Mouse (Mus musculus) MEL (cell line): Measurements from ENCODE around the gene Garem2. TPM values are rescaled to one million over a fixed set of nuclear protein-coding genes. Genes with fewer than 3 reads are reported as not detected.

Experiments
- DNase-seq: peaks from one replicate; pipeline ENCODE4 v3.0.0; 2011; ENCODE audit warnings: low read depth, low spot score
- H3K27ac ChIP-seq: 2 replicates; pipeline ENCODE4 v1.5.1; 2012; ENCODE audit warnings: low read depth, mild to moderate bottlenecking, control low read depth, low read length, moderate library complexity; ENCODE audit not compliant: control insufficient read depth
- H3K27me3 ChIP-seq, 2 experiments: fragments of 150-350 bp in 1 of 2; sonication (generic) in 1 of 2; 2 replicates each; pipeline ENCODE4 v1.6.1; 2012; ENCODE audit warnings: low read length in 2 of 2, mild to moderate bottlenecking in 2 of 2, improper control_type of control experiment in 1 of 2, moderate library complexity in 1 of 2; ENCODE audit not compliant: insufficient read depth in 2 of 2, control insufficient read depth in 1 of 2
- H3K36me3 ChIP-seq, 2 experiments: 2 replicates each; pipeline ENCODE4 v1.6.1; 2012 to 2014; ENCODE audit warnings: low read length in 2 of 2, improper control_type of control experiment in 1 of 2, inconsistent platforms in 1 of 2, mild to moderate bottlenecking in 1 of 2; ENCODE audit not compliant: insufficient read depth in 2 of 2, control insufficient read depth in 1 of 2
- H3K4me1 ChIP-seq, 2 experiments: fragments of 150-350 bp in 1 of 2; sonication (generic) in 1 of 2; 2 replicates each; pipeline ENCODE4 v1.6.1; 2012; ENCODE audit warnings: low read length in 2 of 2, improper control_type of control experiment in 1 of 2, mild to moderate bottlenecking in 1 of 2; ENCODE audit not compliant: insufficient read depth in 2 of 2, control insufficient read depth in 1 of 2
- H3K4me3 ChIP-seq, 2 experiments: fragments of 150-350 bp in 1 of 2; sonication (generic) in 1 of 2; 2 replicates each; pipeline ENCODE4 v1.5.1; 2012; ENCODE audit warnings: low read depth in 2 of 2, low read length in 2 of 2, mild to moderate bottlenecking in 2 of 2, moderate library complexity in 2 of 2, control low read depth in 1 of 2, improper control_type of control experiment in 1 of 2; ENCODE audit not compliant: control insufficient read depth in 1 of 2, insufficient read depth in 1 of 2
- H3K79me2 ChIP-seq: 2 replicates; pipeline ENCODE4 v1.6.1; 2012; ENCODE audit warnings: mild to moderate bottlenecking, low read length, moderate library complexity; ENCODE audit not compliant: control insufficient read depth, poor library complexity, insufficient read depth
- H3K9ac ChIP-seq: 2 replicates; pipeline ENCODE4 v1.6.1; 2012; ENCODE audit warnings: low read depth, mild to moderate bottlenecking, control low read depth, low read length, moderate library complexity; ENCODE audit not compliant: control insufficient read depth, poor library complexity, severe bottlenecking
- H3K9me3 ChIP-seq: fragments of 150-350 bp; sonication (generic); replicated peaks from 2 replicates; pipeline ENCODE4 v1.6.1; 2012; ENCODE audit warnings: mild to moderate bottlenecking, low read length, improper control_type of control experiment, moderate library complexity; ENCODE audit not compliant: insufficient read depth
- CHD1 ChIP-seq: IDR thresholded peaks from 2 replicates; pipeline ENCODE4 v1.6.1; 2012; ENCODE audit warnings: low read depth, mild to moderate bottlenecking, inconsistent platforms, low read length, improper control_type of control experiment
- CHD2 ChIP-seq: IDR thresholded peaks from 2 replicates; pipeline ENCODE4 v1.6.1; 2011; ENCODE audit warnings: low read length, improper control_type of control experiment
- CTCF ChIP-seq, 3 experiments: IDR thresholded peaks in 2 of 3; conservative IDR thresholded peaks in 1 of 3; 2 replicates each; pipeline ENCODE4 v1.5.1; 2011 to 2012; ENCODE audit warnings: low read length in 3 of 3, low read depth in 2 of 3, mild to moderate bottlenecking in 2 of 3, improper control_type of control experiment in 1 of 3, inconsistent platforms in 1 of 3, mixed read lengths in 1 of 3, moderate library complexity in 1 of 3; ENCODE audit not compliant: control insufficient read depth in 1 of 3, insufficient read depth in 1 of 3, poor library complexity in 1 of 3, severe bottlenecking in 1 of 3
- ETS1 ChIP-seq: IDR thresholded peaks from 2 replicates; pipeline ENCODE4 v1.6.1; 2012; ENCODE audit warnings: low read depth, mild to moderate bottlenecking, inconsistent platforms, low read length, improper control_type of control experiment, moderate library complexity
- GABPA ChIP-seq: IDR thresholded peaks from 2 replicates; pipeline ENCODE4 v1.6.1; 2012; ENCODE audit warnings: low read depth, mild to moderate bottlenecking, inconsistent platforms, low read length, improper control_type of control experiment, moderate library complexity
- HCFC1 ChIP-seq: IDR thresholded peaks from 2 replicates; pipeline ENCODE4 v1.6.1; 2012; ENCODE audit warnings: low read depth, mild to moderate bottlenecking, inconsistent platforms, low read length, improper control_type of control experiment, moderate library complexity
- KAT2A ChIP-seq: conservative IDR thresholded peaks from 2 replicates; pipeline ENCODE4 v1.6.1; 2012; ENCODE audit warnings: low read depth, low read length, improper control_type of control experiment, inconsistent platforms
- MAZ ChIP-seq: IDR thresholded peaks from 2 replicates; pipeline ENCODE4 v1.6.1; 2012; ENCODE audit warnings: low read depth, mild to moderate bottlenecking, inconsistent platforms, low read length, improper control_type of control experiment
- MXI1 ChIP-seq: IDR thresholded peaks from 2 replicates; pipeline ENCODE4 v1.6.1; 2011; ENCODE audit warnings: mild to moderate bottlenecking, low read depth, low read length, improper control_type of control experiment
- MYC ChIP-seq: IDR thresholded peaks from 2 replicates; pipeline ENCODE4 v1.6.1; 2011; ENCODE audit warnings: low read depth, mild to moderate bottlenecking, low read length, improper control_type of control experiment, moderate library complexity
- POLR2AphosphoS5 ChIP-seq: IDR thresholded peaks from 2 replicates; pipeline ENCODE4 v1.6.1; 2012; ENCODE audit warnings: low read depth, borderline replicate concordance, mild to moderate bottlenecking, inconsistent platforms, low read length, moderate library complexity, mixed read lengths
- RCOR1 ChIP-seq: IDR thresholded peaks from 2 replicates; pipeline ENCODE4 v1.6.1; 2012; ENCODE audit warnings: low read depth, mild to moderate bottlenecking, inconsistent platforms, low read length, improper control_type of control experiment
- SMC3 ChIP-seq: IDR thresholded peaks from 2 replicates; pipeline ENCODE4 v1.6.1; 2011; ENCODE audit warnings: low read depth, low read length, improper control_type of control experiment
- TCF12 ChIP-seq: IDR thresholded peaks from 2 replicates; pipeline ENCODE4 v1.6.1; 2014; ENCODE audit warnings: low read depth, mild to moderate bottlenecking, inconsistent platforms, low read length, improper control_type of control experiment, moderate library complexity
- USF1 ChIP-seq: IDR thresholded peaks from 2 replicates; pipeline ENCODE4 v1.6.1; 2014; ENCODE audit warnings: low read depth, mild to moderate bottlenecking, inconsistent platforms, low read length, improper control_type of control experiment, moderate library complexity
- USF2 ChIP-seq, 2 experiments: IDR thresholded peaks; 2 replicates each; pipeline ENCODE4 v1.6.1; 2011 to 2012; ENCODE audit warnings: improper control_type of control experiment in 2 of 2, low read length in 2 of 2, borderline replicate concordance in 1 of 2, inconsistent platforms in 1 of 2, low read depth in 1 of 2, mild to moderate bottlenecking in 1 of 2; ENCODE audit not compliant: insufficient read depth in 1 of 2
- ZC3H11A ChIP-seq: IDR thresholded peaks from 2 replicates; pipeline ENCODE4 v1.6.1; 2012; ENCODE audit warnings: low read depth, mild to moderate bottlenecking, inconsistent platforms, low read length, improper control_type of control experiment
- ZMIZ1 ChIP-seq: IDR thresholded peaks from 2 replicates; pipeline ENCODE4 v1.6.1; 2012; ENCODE audit warnings: low read depth, mild to moderate bottlenecking, inconsistent platforms, low read length, improper control_type of control experiment, moderate library complexity
- polyA plus RNA-seq, 2 experiments: library from polyadenylated mRNA; stranded (reverse) in 1 of 2; unstranded in 1 of 2; fragments of >175 nt in 1 of 2; fragments of >200 nt in 1 of 2; gene quantifications; 2 replicates each; pipeline versions ENCODE4 v1.2.1 to v1.2.4; 2012; ENCODE audit warnings: low replicate concordance in 2 of 2, low read depth in 1 of 2; ENCODE audit not compliant: insufficient read length in 2 of 2, insufficient read depth in 1 of 2, missing spikeins in 1 of 2
- total RNA-seq: library from RNA; depleted of rRNA; stranded (reverse); fragments of 300-350 nt; gene quantifications from 2 replicates; pipeline ENCODE4 v1.2.3, GENCODE M21; 2012

Garem2 gene
- total and polyA plus RNA-seq, 3 experiments, result 0.04 TPM; not detected in 2

- TF ChIP-seq ETS1 (no peak), KAT2A (no peak), TCF12 (no peak)
Measured at GRCm38 (mm10) chr5:30155821-30156629, 51.1 kb downstream of the Garem2 start (continued).

DNA sequence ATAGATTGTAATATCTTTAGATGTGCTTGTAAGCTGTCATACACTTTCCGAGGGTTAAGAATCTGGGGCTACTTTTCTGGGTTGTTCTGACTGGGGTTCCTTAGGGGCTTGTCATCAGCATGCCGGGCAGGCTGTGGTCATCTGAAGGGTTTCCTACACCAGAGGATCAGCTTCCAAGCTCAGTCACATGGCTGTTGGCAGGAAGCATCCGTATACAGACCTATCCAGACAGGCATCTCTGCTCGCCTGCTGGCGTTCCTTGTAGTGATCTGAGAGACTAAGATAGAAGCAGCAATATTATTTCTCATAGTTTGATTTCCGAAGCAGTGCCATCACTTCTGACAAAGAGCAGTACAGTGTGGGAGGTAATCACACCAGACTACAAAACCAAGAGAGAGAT is 54.6 kb downstream of the Garem2 start:
- Histone ChIP-seq H3K9me3 (no peaks in the 10 kb centered on the region), H3K4me3 (no peak overlapping the region), H3K27me3 (no peaks in the 10 kb centered on the region), H3K4me1 (peaks cover 7 to 8% of the 10 kb centered on the region in 2 experiments), H3K9ac (no peak overlapping the region), H3K36me3 (peaks cover 4 to 19% of the 10 kb centered on the region in 2 experiments; a peak in 3 of 4 replicates), H3K27ac (no peak overlapping the region), H3K79me2 (peaks cover 51% of the 10 kb centered on the region)
- TF ChIP-seq USF1 (no peak), POLR2AphosphoS5 (no peak), USF2 (IDR thresholded peaks at IDR 0.05; ENCODE audit: borderline replicate concordance in 1 of 2, insufficient read depth in 1 of 2, low read depth in 1 of 2, low read length in 2 of 2) (no peak), SMC3 (no peak), RCOR1 (no peak), CTCF (IDR thresholded peaks at IDR 0.05 in 2 of 3, conservative IDR thresholded peaks at IDR 0.05 in 1 of 3; ENCODE audit: control insufficient read depth in 1 of 3, insufficient read depth in 1 of 3, low read depth in 2 of 3, low read length in 3 of 3, poor library complexity in 1 of 3, severe bottlenecking in 1 of 3) (no peak), ZC3H11A (no peak), MAZ (no peak), CHD2 (no peak), GABPA (no peak), MXI1 (no peak)
- no peak for DNase-seq

GRCm38 (mm10) chr5:30161836-30162235 is 56.9 kb downstream of the Garem2 start:
- H3K9me3 ChIP-seq, result no peaks in the 10 kb centered on the region
- peaks cover 38% of the 10 kb centered on the region for H3K79me2 ChIP-seq
- no peaks in the 10 kb centered on the region for H3K27me3 ChIP-seq
- H3K4me3 ChIP-seq, result no peak overlapping the region
- no peak overlapping the region for H3K9ac ChIP-seq
- TF ChIP-seq CHD1, result no peak
- no peak for TF ChIP-seq USF2 (IDR thresholded peaks at IDR 0.05; ENCODE audit: borderline replicate concordance in 1 of 2, insufficient read depth in 1 of 2, low read depth in 1 of 2, low read length in 2 of 2)
- TF ChIP-seq ZMIZ1, result no peak
- no peak for TF ChIP-seq MYC
- no peak for TF ChIP-seq HCFC1
- no peak for TF ChIP-seq RCOR1
- TF ChIP-seq, all 39 proteins: peak for 0
- DNase-seq, result no peak
- no peak overlapping the region for H3K27ac ChIP-seq
- peaks cover 4 to 8% of the 10 kb centered on the region in 2 experiments for H3K4me1 ChIP-seq
- H3K36me3 ChIP-seq, result peaks cover 4 to 18% of the 10 kb centered on the region in 2 experiments
